Mouse (Mus musculus): ENCODE measurements at regions not wholly inside any gene's neighbourhood (a gene's known extent, or its start where the extent isn't known, plus 50 kb on each side); places are given as distances from the start of the nearest gene placed in this dataset.
"Not testable (repeated sequence)": the region's sequence is repeated elsewhere in the genome, so short reads cannot be mapped to it uniquely, and the experiment has no call there.

DNA sequence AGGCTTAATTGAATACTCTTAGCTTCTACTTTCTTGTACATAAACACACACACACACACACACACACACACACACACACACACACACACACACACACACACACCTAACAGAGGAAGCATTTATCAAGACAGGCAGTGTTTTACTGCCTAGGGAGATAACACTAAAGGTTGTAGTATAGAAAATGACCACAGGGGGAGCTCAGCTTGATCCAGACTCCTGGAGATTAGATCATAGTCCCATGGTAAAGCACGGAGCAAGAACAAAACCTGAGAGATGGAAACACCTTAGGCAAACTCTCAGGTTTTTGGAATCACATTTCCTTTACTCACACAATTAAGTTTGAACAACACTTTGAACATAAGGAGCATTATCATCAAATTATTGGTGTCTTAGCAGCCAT is 302.5 kb upstream of the Rnf219 start:
- no peak for DNase-seq

DNA sequence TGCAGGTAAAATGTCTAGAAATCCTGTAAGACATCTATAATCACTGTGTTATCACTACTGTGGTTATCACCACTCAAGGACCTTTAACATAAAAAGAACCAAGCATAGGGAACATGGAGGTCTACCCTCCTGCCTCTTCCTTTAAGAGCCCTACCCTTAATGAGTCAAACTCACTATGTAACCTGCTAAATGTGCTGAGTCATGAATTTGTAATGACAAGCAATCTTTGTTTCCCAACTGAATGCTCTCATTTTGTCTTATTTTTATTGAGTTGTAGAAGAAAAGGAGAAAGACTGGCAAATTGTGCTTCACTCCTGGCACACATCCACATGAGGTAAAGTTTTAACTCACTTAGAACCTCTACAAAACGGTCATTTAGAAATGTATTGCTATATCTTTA is 301.8 kb upstream of the Rnf219 start:
- DNase-seq: no peak

DNA sequence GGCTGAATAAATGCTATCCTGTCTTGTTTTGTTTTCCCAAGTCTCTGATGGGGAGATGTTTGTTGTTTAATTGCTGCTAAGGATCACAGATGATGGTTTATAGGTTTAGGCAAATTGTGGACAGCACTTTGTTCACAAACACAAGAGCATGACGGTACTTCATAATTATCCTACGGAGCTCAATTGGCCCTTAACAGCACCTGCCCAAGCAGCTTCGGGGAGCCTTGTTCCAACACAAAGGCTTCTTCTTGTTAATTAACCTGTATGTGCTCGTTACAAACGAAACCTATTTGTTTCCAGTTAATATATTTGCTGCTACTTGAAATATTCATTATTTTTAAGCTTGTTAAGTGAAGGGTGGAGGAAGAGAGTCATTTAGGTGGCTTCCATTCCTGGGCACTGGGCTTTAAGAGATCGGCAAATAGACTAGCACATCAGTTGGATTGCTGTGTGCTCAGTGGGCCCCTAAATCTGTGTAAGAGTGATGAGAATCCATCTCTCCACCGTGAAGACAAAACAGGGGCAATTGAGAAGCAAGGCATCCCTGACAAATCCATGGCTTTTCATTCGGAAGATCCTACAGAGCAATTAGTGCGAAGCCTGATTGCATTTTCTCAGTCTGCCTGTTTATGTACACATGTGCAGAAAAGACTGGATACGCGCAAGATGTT is 299.6 kb upstream of the Rnf219 start:
- no peak for DNase-seq

- DNase-seq: no peak
These were observed 296.7 kb upstream of the Rnf219 start for GRCm38 (mm10) chr14:104819106-104819505.

DNA sequence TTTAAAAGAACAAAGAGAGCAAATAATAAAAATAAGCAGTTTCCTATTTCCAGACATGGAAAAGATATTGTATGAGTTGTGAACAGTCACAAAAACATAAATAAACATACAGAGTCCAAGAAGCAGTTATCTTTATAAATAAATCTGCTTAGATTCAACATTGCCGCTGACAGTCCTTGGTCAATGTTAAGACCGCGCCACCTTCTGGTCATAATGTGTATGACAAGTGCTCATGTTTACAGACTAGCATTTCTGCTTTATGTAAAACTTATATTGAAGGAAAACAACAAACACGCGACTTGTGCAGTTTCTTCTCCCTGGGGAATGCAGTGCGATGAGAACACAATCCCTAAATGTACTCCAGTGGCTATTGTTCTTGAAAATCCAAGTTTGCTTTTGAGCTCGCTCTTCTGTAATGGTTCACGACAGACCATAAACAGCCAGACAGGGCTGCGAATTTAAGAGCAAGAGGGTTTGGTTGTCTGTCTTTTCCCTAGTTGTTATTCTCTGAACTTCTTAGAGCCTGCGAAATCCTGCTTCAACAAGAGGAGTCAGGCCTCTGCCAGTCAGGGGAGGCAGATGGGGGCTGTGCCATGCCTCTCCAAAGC is 291.6 kb upstream of the Rnf219 start:
- DNase-seq: peak; percentile 73

GRCm38 (mm10) chr14:104812006-104812405 is 289.6 kb upstream of the Rnf219 start:
- no peak for DNase-seq

DNA sequence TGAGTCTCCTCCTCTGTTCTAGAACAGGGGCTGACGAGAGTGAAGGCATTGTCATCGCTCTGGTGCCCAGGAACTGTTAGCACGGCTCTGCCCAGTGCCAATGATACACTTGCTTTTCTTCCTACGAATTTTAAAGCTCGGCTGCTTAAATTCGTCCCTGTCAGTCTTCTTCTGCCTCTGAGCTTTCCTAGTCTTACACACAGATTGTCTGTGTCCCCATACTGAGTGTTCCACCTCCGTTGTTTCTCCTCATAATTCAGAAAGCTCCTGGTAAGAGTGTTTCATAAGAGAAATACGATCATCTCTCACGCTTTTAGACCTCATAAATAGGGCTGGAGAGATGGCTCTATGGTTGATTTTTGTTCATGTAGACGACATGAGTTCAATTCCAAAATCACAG is 282.9 kb upstream of the Rnf219 start:
- DNase-seq: no peak

DNA sequence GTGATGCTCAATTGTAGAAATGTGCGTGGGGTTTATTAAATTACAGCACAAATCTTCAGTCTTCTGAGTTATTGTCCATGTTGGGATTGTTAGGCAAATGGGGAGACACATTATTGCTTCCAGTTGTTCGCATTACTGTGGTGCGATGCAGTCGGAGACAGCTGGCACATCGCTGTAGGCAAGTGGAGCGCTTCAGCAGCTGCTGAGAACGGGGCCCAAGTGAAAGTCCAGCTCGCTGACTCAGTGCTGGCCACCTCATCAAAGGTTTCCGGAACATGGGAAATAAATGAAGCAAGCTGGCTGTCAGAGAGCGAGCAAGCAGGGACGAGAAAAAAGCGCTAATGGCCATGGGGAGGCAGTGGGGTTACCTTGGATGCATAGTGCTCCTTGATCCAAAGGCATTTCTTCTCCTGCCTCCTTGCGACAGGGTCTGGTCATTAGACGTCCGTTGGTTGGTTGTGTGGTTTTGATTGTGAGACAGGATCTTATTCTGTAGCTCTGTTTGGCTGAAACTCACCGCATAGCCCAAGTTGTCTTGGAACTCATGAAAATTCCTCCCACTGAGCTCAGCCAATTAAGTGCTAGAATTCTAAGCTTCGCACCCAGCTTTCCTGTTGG is 274.0 kb upstream of the Rnf219 start:
- DNase-seq: no peak

- DNase-seq: no peak
These were observed 266.9 kb upstream of the Rnf219 start for GRCm38 (mm10) chr14:104789346-104789745.

DNA sequence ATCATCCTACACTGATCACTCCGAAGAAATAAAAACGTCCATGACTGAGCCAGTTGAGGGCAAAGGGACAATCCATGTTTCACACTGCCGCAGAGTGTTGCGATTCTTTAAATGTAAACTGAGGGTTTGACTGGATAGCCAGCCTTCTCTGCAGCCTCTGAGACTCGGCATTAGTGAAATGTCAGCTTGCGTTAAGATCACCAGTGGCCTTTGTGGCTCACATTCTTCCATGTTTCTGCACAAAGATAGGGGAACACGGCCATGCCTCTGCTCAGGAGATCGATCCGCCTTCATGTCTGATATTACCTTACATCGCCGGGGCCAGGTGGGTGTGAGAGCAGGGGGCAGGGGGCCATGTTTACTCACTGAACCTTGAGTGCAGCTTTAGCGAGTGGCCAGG is 262.6 kb upstream of the Rnf219 start:
- DNase-seq: no peak

- DNase-seq: no peak
These were observed 247.5 kb upstream of the Rnf219 start for GRCm38 (mm10) chr14:104769938-104770337.

GRCm38 (mm10) chr14:104734213-104734612 is 211.8 kb upstream of the Rnf219 start:
- no peak for DNase-seq

GRCm38 (mm10) chr14:104732036-104732435 is 209.6 kb upstream of the Rnf219 start:
- no peak for DNase-seq

DNA sequence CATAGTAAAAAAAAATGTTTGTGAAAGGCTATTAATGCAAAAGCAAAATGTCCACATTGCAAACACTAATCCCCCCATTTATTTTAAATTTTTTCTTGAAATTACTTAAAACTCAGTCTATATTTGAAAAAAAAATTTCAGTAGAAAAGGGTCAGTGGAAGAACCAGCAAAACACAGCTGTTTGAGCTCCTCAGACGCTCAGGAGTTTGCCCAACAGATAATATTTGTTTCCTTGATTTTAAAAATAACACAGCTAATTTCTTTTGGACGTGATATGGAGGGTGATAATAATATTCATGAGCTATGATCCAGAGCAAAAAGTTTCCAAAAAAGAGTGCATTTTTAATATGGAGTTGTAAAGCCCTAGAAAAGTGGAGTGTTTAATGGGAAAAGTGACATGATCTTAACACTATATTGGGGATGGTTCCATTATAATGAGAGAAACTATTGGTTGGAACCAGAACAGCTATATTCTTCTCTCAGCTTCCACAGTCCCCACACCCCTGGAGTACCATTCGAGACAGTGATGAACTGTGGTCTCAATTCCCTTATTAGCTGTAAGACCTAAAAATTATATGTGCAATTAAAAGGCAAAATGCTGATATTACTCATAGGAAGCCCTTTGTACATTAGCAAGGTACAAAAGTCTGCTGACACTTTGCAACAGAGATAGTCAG is 209.0 kb upstream of the Rnf219 start:
- no peak for DNase-seq

- not testable (repeated sequence) for DNase-seq
These were observed 193.2 kb upstream of the Rnf219 start for GRCm38 (mm10) chr14:104715651-104716050.

GRCm38 (mm10) chr14:104702283-104702893 is 179.9 kb upstream of the Rnf219 start:
- no peak for DNase-seq

DNA sequence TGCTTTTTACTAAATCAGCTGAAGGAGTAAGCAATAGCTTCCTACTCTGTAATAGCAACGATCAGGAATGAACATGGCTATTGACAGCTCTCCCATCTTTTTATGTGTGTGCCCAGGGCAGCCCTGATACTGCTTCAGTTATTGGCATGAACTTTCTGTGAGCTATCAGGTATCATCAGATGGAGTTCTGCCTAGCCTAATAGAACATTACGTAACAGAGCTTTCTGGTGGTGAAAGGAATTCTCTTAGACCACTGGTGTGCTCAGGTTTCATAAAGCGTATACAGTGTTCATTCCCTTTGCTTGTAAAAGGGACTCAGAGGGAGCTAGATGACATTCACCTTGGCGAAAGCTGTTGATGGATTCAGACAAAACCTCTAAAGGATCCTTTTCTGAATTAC is 176.5 kb upstream of the Rnf219 start:
- no peak for DNase-seq

DNA sequence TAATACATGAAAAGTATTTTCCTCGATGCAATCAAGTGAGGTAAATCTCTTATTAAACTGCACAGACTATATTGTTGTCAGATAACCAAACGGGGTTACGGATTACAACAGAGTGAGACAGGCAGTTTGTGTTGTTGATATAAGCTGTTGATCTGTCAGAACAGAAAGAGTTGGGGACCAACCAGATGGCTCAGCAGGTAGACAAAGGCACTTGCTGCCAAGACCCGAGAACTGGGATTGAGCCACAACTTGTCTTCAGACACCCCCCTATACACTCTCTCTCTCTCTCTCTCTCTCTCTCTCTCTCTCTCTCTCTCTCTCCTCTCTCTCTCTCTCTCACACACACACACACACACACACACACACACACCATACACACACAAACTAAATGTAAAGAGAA is 172.7 kb upstream of the Rnf219 start:
- DNase-seq: no peak

DNA sequence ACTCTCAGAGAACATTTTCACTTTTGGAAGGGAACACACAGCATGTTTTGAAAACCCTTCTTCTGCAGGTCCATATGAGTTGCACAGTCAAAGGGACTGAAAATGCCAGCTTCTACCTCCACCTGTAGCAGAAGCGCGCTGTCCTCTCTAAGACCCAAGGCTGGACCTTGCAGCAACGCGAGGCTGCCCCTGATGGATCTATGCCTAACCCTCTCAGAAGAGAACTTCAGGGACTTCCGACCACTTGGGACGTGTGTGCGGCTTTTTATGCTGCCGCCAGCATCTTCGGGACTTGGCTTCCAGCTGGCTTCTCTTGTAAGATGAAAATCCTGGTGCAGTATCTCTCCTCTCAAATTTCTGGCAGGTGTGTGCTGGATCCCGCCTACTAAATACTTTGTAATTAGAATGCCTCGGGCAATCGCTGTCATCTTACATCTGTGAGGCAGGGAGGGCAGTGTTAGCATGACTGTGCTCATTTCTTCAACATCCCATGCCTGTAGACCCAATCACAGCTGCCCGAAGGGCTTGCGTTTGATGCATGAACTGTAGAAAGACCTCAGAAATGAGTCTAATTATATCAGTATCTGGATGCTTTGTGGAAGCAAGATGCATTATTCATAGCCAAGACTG is 171.8 kb upstream of the Rnf219 start:
- no peak for DNase-seq

GRCm38 (mm10) chr14:104692616-104693015 is 170.2 kb upstream of the Rnf219 start:
- no peak for DNase-seq

DNA sequence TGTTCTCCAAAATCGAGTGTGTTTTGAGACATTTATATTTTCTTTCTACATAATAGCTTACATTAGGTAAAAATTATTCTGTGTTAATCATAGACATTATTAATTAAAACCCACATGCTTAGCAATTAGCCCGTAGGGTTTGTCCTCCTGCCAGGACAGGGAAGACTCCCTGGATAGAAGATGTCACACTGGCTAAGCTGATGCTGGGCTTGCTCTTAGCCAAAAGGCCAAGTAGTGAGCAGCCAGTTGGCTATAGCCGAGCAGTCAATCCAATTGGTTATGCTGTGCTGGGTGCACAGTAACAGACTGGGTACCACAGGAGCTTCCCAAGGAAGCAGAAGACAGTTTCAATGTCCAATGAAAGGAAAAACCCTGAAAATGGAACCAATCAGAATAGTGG is 166.0 kb upstream of the Rnf219 start:
- no peak for DNase-seq

DNA sequence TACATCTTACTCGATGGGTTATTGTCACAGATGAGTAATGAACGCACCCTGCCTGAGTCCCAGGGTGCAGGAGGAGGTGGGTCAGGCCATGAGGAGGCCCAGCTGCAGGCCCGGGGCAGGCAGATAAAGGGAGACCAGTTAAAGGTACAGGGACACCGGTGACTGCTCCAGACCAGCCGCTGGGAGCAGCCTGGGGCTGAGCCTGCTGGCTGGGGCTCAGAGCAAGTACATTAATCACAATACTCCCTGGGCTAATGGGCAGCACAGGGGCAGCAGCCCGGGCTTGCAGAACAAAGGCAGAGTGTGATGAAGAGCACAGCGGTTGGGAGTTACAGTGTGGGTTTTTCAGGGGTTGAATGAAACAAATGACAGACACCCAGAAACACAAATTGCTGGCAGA is 154.4 kb upstream of the Rnf219 start:
- DNase-seq: peak; percentile 1

DNA sequence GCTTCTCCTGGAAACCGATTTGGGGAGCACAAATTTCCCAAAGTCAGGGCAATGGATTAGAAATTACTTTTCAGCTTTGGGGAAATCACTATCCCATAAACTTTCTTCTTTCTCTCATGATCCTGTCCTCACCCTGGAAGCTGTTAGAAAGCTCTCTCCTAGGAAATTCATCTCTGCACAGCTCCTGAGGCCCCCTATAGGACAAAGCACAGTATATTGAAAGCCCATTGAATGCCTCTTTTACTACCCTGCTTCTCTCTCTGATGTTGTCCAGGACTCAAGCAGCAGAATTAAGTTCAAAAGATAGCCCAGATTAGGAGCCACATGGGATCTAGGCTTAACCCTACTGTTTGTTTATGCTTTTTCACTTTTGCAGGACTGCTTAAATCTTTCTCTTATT is 139.3 kb upstream of the Rnf219 start:
- no peak for DNase-seq

All from kidney, postnatal 14 days (tissue).